Mouse (Mus musculus) ES-Bruce4 (cell line): ENCODE measurements around the gene Rabl3.

ENCODE experiments used
- CTCF ChIP-seq: IDR thresholded peaks from one replicate; pipeline ENCODE4 v1.8.1; 2011; ENCODE audit warnings: low read depth, low read length
- EP300 ChIP-seq: IDR thresholded peaks from 2 replicates; pipeline ENCODE4 v1.6.1; 2011; ENCODE audit warnings: low read depth, low read length; ENCODE audit not compliant: insufficient read depth
- POLR2A ChIP-seq: IDR thresholded peaks from one replicate; pipeline ENCODE4 v1.8.1; 2011; ENCODE audit warnings: low read length; ENCODE audit not compliant: insufficient read depth

DNA sequence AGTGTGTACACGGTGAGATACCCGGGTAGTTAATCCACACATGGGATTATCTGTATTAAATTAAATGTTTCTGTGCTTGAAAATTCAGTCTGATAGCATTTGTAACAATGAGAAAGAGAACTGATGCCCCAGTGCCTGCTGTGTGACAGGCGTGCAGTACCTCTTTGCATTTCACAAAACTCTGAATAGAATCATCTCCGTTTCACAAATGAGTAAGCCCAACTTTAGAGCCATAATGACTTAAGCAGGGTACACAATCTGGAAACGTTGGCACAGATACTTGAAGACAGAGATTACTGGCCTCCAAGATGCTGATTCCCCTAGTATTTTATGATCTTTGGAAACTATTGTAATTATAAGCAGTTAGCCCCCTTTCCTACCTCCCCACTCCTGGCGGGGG lies 26.4 kb downstream of the Rabl3 start:
- TF ChIP-seq CTCF (no peak), EP300 (no peak), POLR2A (no peak)
